Mouse (Mus musculus): ENCODE data around the gene Utf1.

DNA sequence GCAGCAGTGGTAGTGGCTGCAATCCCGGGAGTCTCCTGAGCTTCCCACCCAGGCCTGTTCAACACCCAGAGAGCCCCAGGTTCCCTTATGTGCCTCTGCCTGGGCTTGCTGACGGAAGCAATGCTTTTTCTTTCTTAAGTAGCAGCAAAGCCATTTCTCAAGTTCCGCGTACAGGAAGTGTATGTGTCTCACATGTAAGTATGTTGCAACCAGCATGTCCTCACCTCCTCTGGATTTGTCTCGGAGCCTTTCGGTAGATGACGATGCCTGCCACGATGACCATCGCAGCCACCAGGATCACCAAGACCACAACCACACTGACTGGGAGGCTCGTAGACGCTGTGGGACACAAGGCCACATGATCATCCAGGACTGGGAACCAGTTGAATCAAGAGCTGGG lies 40.9 kb downstream of the Utf1 start:
- TF ChIP-seq POLR2A (IDR thresholded peaks at IDR 0.05; ENCODE audit: borderline replicate concordance, extremely low read depth, insufficient read depth, insufficient read length, poor library complexity, severe bottlenecking) = no peak
- TF ChIP-seq CTCF (IDR thresholded peaks at IDR 0.05; ENCODE audit: borderline replicate concordance, extremely low read depth, insufficient read depth, insufficient read length) = no peak
